Mouse (Mus musculus) CH12.LX (cell line): ENCODE data around the gene Yeats2. TPM values are rescaled to one million over a fixed set of nuclear protein-coding genes. Genes with fewer than 3 reads are reported as not detected.

Experiments
- DNase-seq: peaks from one replicate; pipeline ENCODE4 v3.0.0-alpha.2; 2013; ENCODE audit errors: extremely low read depth
- H3K27ac ChIP-seq: 2 replicates; pipeline ENCODE4 v1.5.1; 2012; ENCODE audit warnings: low read depth, mild to moderate bottlenecking, control low read depth, moderate library complexity; ENCODE audit not compliant: insufficient read depth
- H3K27me3 ChIP-seq: replicated peaks from 2 replicates; pipeline ENCODE3; 2012; ENCODE audit warnings: inconsistent platforms
- H3K36me3 ChIP-seq, 2 experiments: replicated peaks in 1 of 2; 2 replicates each; pipeline versions ENCODE3 to v1.6.1; 2012; ENCODE audit warnings: inconsistent platforms in 1 of 2, low read length in 1 of 2, mild to moderate bottlenecking in 1 of 2, mixed read lengths in 1 of 2, moderate library complexity in 1 of 2; ENCODE audit not compliant: control insufficient read depth in 1 of 2, insufficient read depth in 1 of 2
- H3K4me1 ChIP-seq, 2 experiments: 2 replicates each; pipeline ENCODE4 v1.6.1; 2012; ENCODE audit warnings: inconsistent platforms in 1 of 2, moderate library complexity in 1 of 2; ENCODE audit not compliant: insufficient read depth in 2 of 2, control insufficient read depth in 1 of 2
- H3K4me2 ChIP-seq: 2 replicates; pipeline ENCODE4 v1.6.1; 2012; ENCODE audit warnings: low read depth, mild to moderate bottlenecking, control low read depth; ENCODE audit not compliant: poor library complexity, insufficient read depth, severe bottlenecking
- H3K4me3 ChIP-seq, 3 experiments: fragments of 150-350 bp in 1 of 3; sonication (generic) in 1 of 3; replicated peaks in 1 of 3; 2 replicates each; pipeline versions ENCODE3 to v1.5.1; 2011 to 2012; ENCODE audit warnings: low read depth in 2 of 3, low read length in 2 of 3, mild to moderate bottlenecking in 2 of 3, moderate library complexity in 2 of 3, control low read depth in 1 of 3, improper control_type of control experiment in 1 of 3, inconsistent platforms in 1 of 3, mixed read lengths in 1 of 3; ENCODE audit not compliant: poor library complexity in 1 of 3
- H3K79me2 ChIP-seq: replicated peaks from 2 replicates; pipeline ENCODE4 v1.6.1; 2012; ENCODE audit warnings: mild to moderate bottlenecking, moderate library complexity; ENCODE audit not compliant: control insufficient read depth, poor library complexity, insufficient read depth, severe bottlenecking; ENCODE audit errors: extremely low read depth
- H3K9ac ChIP-seq: 2 replicates; pipeline ENCODE4 v1.6.1; 2012; ENCODE audit warnings: low read depth, mild to moderate bottlenecking, control low read depth, moderate library complexity; ENCODE audit not compliant: insufficient read depth
- H3K9me3 ChIP-seq: replicated peaks from 2 replicates; pipeline ENCODE3; 2012; ENCODE audit warnings: low read length, inconsistent platforms, mixed read lengths
- BHLHE40 ChIP-seq: IDR thresholded peaks from 2 replicates; pipeline ENCODE4 v1.6.1; 2011; ENCODE audit warnings: mild to moderate bottlenecking, low read depth, low read length, improper control_type of control experiment
- CHD1 ChIP-seq: IDR thresholded peaks from 2 replicates; pipeline ENCODE4 v1.6.1; 2012; ENCODE audit warnings: low read depth, low read length, improper control_type of control experiment, inconsistent platforms
- CHD2 ChIP-seq: IDR thresholded peaks from 2 replicates; pipeline ENCODE4 v1.6.1; 2011; ENCODE audit warnings: low read length, improper control_type of control experiment
- CTCF ChIP-seq, 2 experiments: IDR thresholded peaks in 1 of 2; conservative IDR thresholded peaks in 1 of 2; 2 replicates each; pipeline ENCODE4 v1.5.1; 2011 to 2012; ENCODE audit warnings: low read depth in 2 of 2, low read length in 2 of 2, improper control_type of control experiment in 1 of 2, inconsistent platforms in 1 of 2, mild to moderate bottlenecking in 1 of 2, moderate library complexity in 1 of 2
- E2F4 ChIP-seq: IDR thresholded peaks from 2 replicates; pipeline ENCODE4 v1.6.1; 2011; ENCODE audit warnings: low read depth, low read length, improper control_type of control experiment; ENCODE audit not compliant: insufficient replicate concordance
- ELF1 ChIP-seq: IDR thresholded peaks from 2 replicates; pipeline ENCODE4 v1.6.1; 2014; ENCODE audit warnings: low read depth, mild to moderate bottlenecking, inconsistent platforms, low read length, improper control_type of control experiment
- EP300 ChIP-seq: IDR thresholded peaks from 2 replicates; pipeline ENCODE4 v1.6.1; 2011; ENCODE audit warnings: low read length, improper control_type of control experiment
- ETS1 ChIP-seq: conservative IDR thresholded peaks from 2 replicates; pipeline ENCODE4 v1.6.1; 2012; ENCODE audit warnings: low read depth, mild to moderate bottlenecking, inconsistent platforms, low read length, improper control_type of control experiment, moderate library complexity
- GABPA ChIP-seq: IDR thresholded peaks from 2 replicates; pipeline ENCODE4 v1.6.1; 2012; ENCODE audit warnings: low read depth, low read length, improper control_type of control experiment, inconsistent platforms; ENCODE audit not compliant: insufficient replicate concordance
- HCFC1 ChIP-seq: IDR thresholded peaks from 2 replicates; pipeline ENCODE4 v1.6.1; 2012; ENCODE audit warnings: low read depth, mild to moderate bottlenecking, inconsistent platforms, low read length, improper control_type of control experiment
- IRF4 ChIP-seq: IDR thresholded peaks from 2 replicates; pipeline ENCODE4 v1.6.1; 2014; ENCODE audit warnings: low read depth, mild to moderate bottlenecking, inconsistent platforms, low read length, improper control_type of control experiment
- JUN ChIP-seq: IDR thresholded peaks from 2 replicates; pipeline ENCODE4 v1.6.1; 2011; ENCODE audit warnings: low read depth, mild to moderate bottlenecking, low read length, improper control_type of control experiment, moderate library complexity; ENCODE audit not compliant: insufficient read depth
- JUND ChIP-seq: conservative IDR thresholded peaks from 2 replicates; pipeline ENCODE4 v1.6.1; 2011; ENCODE audit warnings: low read depth, low read length, improper control_type of control experiment
- KAT2A ChIP-seq: IDR thresholded peaks from 2 replicates; pipeline ENCODE4 v1.6.1; 2012; ENCODE audit warnings: low read length, improper control_type of control experiment, inconsistent platforms; ENCODE audit not compliant: insufficient replicate concordance
- MAFK ChIP-seq: IDR thresholded peaks from 2 replicates; pipeline ENCODE4 v1.6.1; 2011; ENCODE audit warnings: low read length, improper control_type of control experiment; ENCODE audit not compliant: insufficient replicate concordance
- MAX ChIP-seq: IDR thresholded peaks from 2 replicates; pipeline ENCODE4 v1.6.1; 2011; ENCODE audit warnings: low read length, improper control_type of control experiment
- MAZ ChIP-seq: IDR thresholded peaks from 2 replicates; pipeline ENCODE4 v1.6.1; 2012; ENCODE audit warnings: low read depth, mild to moderate bottlenecking, inconsistent platforms, low read length, improper control_type of control experiment, moderate library complexity
- MEF2A ChIP-seq: IDR thresholded peaks from 2 replicates; pipeline ENCODE4 v1.6.1; 2014; ENCODE audit warnings: low read depth, mild to moderate bottlenecking, inconsistent platforms, low read length, improper control_type of control experiment, borderline replicate concordance
- MXI1 ChIP-seq: IDR thresholded peaks from 2 replicates; pipeline ENCODE4 v1.6.1; 2011; ENCODE audit warnings: mild to moderate bottlenecking, low read depth, low read length, improper control_type of control experiment
- MYC ChIP-seq: IDR thresholded peaks from 2 replicates; pipeline ENCODE4 v1.6.1; 2011; ENCODE audit warnings: low read depth, mild to moderate bottlenecking, improper control_type of control experiment, low read length
- NELFE ChIP-seq: IDR thresholded peaks from 2 replicates; pipeline ENCODE4 v1.6.1; 2011; ENCODE audit warnings: low read depth, low read length, improper control_type of control experiment
- NRF1 ChIP-seq: IDR thresholded peaks from 2 replicates; pipeline ENCODE4 v1.6.1; 2014; ENCODE audit warnings: low read depth, mild to moderate bottlenecking, inconsistent platforms, low read length, improper control_type of control experiment, moderate library complexity
- PAX5 ChIP-seq: IDR thresholded peaks from 2 replicates; pipeline ENCODE4 v1.6.1; 2012; ENCODE audit warnings: low read length, inconsistent platforms, mixed read lengths
- POLR2A ChIP-seq: IDR thresholded peaks from 2 replicates; pipeline ENCODE4 v1.6.1; 2011; ENCODE audit warnings: low read depth, mild to moderate bottlenecking, improper control_type of control experiment, low read length
- POLR2AphosphoS2 ChIP-seq: IDR thresholded peaks from 2 replicates; pipeline ENCODE4 v1.6.1; 2011; ENCODE audit warnings: low read depth, low read length, improper control_type of control experiment
- RAD21 ChIP-seq: IDR thresholded peaks from 2 replicates; pipeline ENCODE4 v1.6.1; 2011; ENCODE audit warnings: low read depth, mild to moderate bottlenecking, low read length, improper control_type of control experiment, moderate library complexity
- RCOR1 ChIP-seq: conservative IDR thresholded peaks from 2 replicates; pipeline ENCODE4 v1.6.1; 2012; ENCODE audit warnings: low read depth, mild to moderate bottlenecking, inconsistent platforms, low read length, improper control_type of control experiment
- SIN3A ChIP-seq: IDR thresholded peaks from 2 replicates; pipeline ENCODE4 v1.6.1; 2012; ENCODE audit warnings: low read length, improper control_type of control experiment, inconsistent platforms
- SMC3 ChIP-seq: IDR thresholded peaks from 2 replicates; pipeline ENCODE4 v1.6.1; 2011; ENCODE audit warnings: low read depth, low read length, improper control_type of control experiment
- TBP ChIP-seq: conservative IDR thresholded peaks from 2 replicates; pipeline ENCODE4 v1.6.1; 2011; ENCODE audit warnings: low read depth, low read length, improper control_type of control experiment
- TCF12 ChIP-seq: IDR thresholded peaks from 2 replicates; pipeline ENCODE4 v1.6.1; 2014; ENCODE audit warnings: low read depth, mild to moderate bottlenecking, inconsistent platforms, low read length, improper control_type of control experiment
- UBTF ChIP-seq: IDR thresholded peaks from 2 replicates; pipeline ENCODE4 v1.6.1; 2012; ENCODE audit warnings: low read depth, mild to moderate bottlenecking, inconsistent platforms, low read length, improper control_type of control experiment, moderate library complexity
- USF1 ChIP-seq: IDR thresholded peaks from 2 replicates; pipeline ENCODE4 v1.6.1; 2014; ENCODE audit warnings: low read depth, mild to moderate bottlenecking, inconsistent platforms, low read length, improper control_type of control experiment
- USF2 ChIP-seq: conservative IDR thresholded peaks from 2 replicates; pipeline ENCODE4 v1.6.1; 2011; ENCODE audit warnings: low read depth, low read length, improper control_type of control experiment
- ZC3H11A ChIP-seq: IDR thresholded peaks from 2 replicates; pipeline ENCODE4 v1.6.1; 2012; ENCODE audit warnings: low read depth, mild to moderate bottlenecking, inconsistent platforms, low read length, improper control_type of control experiment
- ZKSCAN1 ChIP-seq: IDR thresholded peaks from 2 replicates; pipeline ENCODE4 v1.6.1; 2012; ENCODE audit warnings: low read depth, inconsistent platforms, low read length, improper control_type of control experiment, borderline replicate concordance
- ZMIZ1 ChIP-seq: IDR thresholded peaks from 2 replicates; pipeline ENCODE4 v1.6.1; 2012; ENCODE audit warnings: low read depth, mild to moderate bottlenecking, inconsistent platforms, low read length, improper control_type of control experiment
- ZNF384 ChIP-seq: IDR thresholded peaks from 2 replicates; pipeline ENCODE4 v1.6.1; 2012; ENCODE audit warnings: low read depth, low read length, improper control_type of control experiment, inconsistent platforms
- dilution Hi-C: fragments of 300-500 bp; cut with MboI; formaldehyde crosslinking; loops from 2 replicates; pipeline ENCODE4 v1.14.3; 2020; ENCODE audit warnings: low sequenced_read_pairs; ENCODE audit not compliant: extremely low pct_unique_long_range_greater_than_20kb, extremely low pct_ligation_motif_present
- in situ Hi-C: fragments of 300-500 bp; cut with MboI; formaldehyde crosslinking; loops from 3 replicates; pipeline ENCODE4 v1.14.3; 2019; ENCODE audit warnings: low sequenced_read_pairs, low pct_ligation_motif_present, low pct_unique_long_range_greater_than_20kb, mixed read lengths
- polyA plus RNA-seq: library from polyadenylated mRNA; unstranded; fragments of >175 nt; gene quantifications from 2 replicates; pipeline ENCODE4 v1.2.1, GENCODE M21; 2012; ENCODE audit warnings: low read depth; ENCODE audit not compliant: insufficient read length
- total RNA-seq, 2 experiments: library from RNA; depleted of rRNA; stranded (reverse); fragments of 300-350 nt in 1 of 2; fragments of >200 nt in 1 of 2; gene quantifications; 2 replicates each; pipeline ENCODE4 v1.2.3; 2012 to 2014

Yeats2 gene
- total RNA-seq (2012; rRNA removed) (33.2 and 33.5 TPM in 2 replicates), total RNA-seq (2014; rRNA removed) (23.6 and 24.0 TPM in 2 replicates), polyA plus RNA-seq (37.1 and 42.6 TPM in 2 replicates)

GRCm38 (mm10) chr16:20140772-20141531, at the start of gene Yeats2:
TSS of gene Yeats2 (plus strand) at chr16:20141063.
- no peak for TF ChIP-seq ZC3H11A
- TF ChIP-seq MXI1 = peak; percentile 96
- TF ChIP-seq ZKSCAN1 = no peak
- TF ChIP-seq UBTF = no peak
- TF ChIP-seq USF1 = no peak
- TF ChIP-seq POLR2A = peak; percentile 89
- peak; percentile 74 for TF ChIP-seq MAX
- TF ChIP-seq JUN = no peak
- TF ChIP-seq HCFC1 = no peak; the same call in 1 of the 2 replicates
- TF ChIP-seq ETS1 = no peak
- peak; percentile 83 for TF ChIP-seq CHD2
- no peak for TF ChIP-seq EP300
- TF ChIP-seq BHLHE40 = peak; percentile 96
- no peak for TF ChIP-seq MAFK
- no peak for TF ChIP-seq USF2
- no peak for TF ChIP-seq CHD1
- TF ChIP-seq TCF12 = 0 out of 2 replicates have a peak, but pooled peaks have one; percentile 10
- no peak for TF ChIP-seq GABPA
- TF ChIP-seq NRF1 = peak; percentile 84
- no peak for TF ChIP-seq RCOR1
- no peak for TF ChIP-seq JUND
- TF ChIP-seq POLR2AphosphoS2 = peak; percentile 58; the same call in 1 of the 2 replicates
- TF ChIP-seq SIN3A = peak; percentile 89; the same call in 1 of the 2 replicates
- peak; percentile 62 for TF ChIP-seq ELF1
- no peak for TF ChIP-seq ZNF384
- TF ChIP-seq IRF4 = peak; percentile 40; the same call in 1 of the 2 replicates
- no peak for TF ChIP-seq CTCF (conservative IDR thresholded peaks at IDR 0.05 in 1 of 2, IDR thresholded peaks at IDR 0.05 in 1 of 2; ENCODE audit: low read depth in 2 of 2, low read length in 2 of 2)
- TF ChIP-seq E2F4 = no peak
- TF ChIP-seq MAZ = no peak
- no peak for TF ChIP-seq KAT2A
- TF ChIP-seq PAX5 = no peak
- TF ChIP-seq NELFE = peak; percentile 94
- no peak for TF ChIP-seq RAD21
- TF ChIP-seq TBP = no peak
- peak; percentile 71; the same call in 1 of the 2 replicates for TF ChIP-seq ZMIZ1
- TF ChIP-seq SMC3 = no peak
- TF ChIP-seq MYC = peak; percentile 16; the same call in 1 of the 2 replicates
- no peak; the same call in 1 of the 2 replicates for TF ChIP-seq MEF2A
- peak; percentile 84 for DNase-seq
- peak within 1 kb of the TSS; percentile 79 for H3K9ac ChIP-seq
- H3K27ac ChIP-seq = peak within 1 kb of the TSS; percentile 27
- H3K4me2 ChIP-seq = peak within 1 kb of the TSS; percentile 89
- dilution Hi-C loops (no loop called here), in situ Hi-C loops (no loop called here)
- H3K79me2 ChIP-seq = peaks cover 34% of the 10 kb centered on the region
- peaks cover 5% of the 10 kb centered on the region for H3K9me3 ChIP-seq
- H3K4me1 ChIP-seq = peaks cover 7 to 45% of the 10 kb centered on the region in 2 experiments; a peak in 3 of 4 replicates
- H3K36me3 ChIP-seq = peaks cover 3 to 36% of the 10 kb centered on the region in 2 experiments
- H3K4me3 ChIP-seq = peak within 1 kb of the TSS; percentile 68 to 90 (median 88)
- H3K27me3 ChIP-seq = no peaks in the 10 kb centered on the region
